Mouse (Mus musculus) liver, embryonic 14.5 days (tissue): Measurements from ENCODE around the gene Ccdc146.

ENCODE experiments used
- CTCF ChIP-seq: IDR thresholded peaks from 2 replicates; pipeline ENCODE4 v1.5.1; 2016; ENCODE audit warnings: antibody characterized with exemption, low read depth, control low read depth
- EP300 ChIP-seq: IDR thresholded peaks from 2 replicates; pipeline ENCODE4 v1.6.1; 2016; ENCODE audit warnings: antibody characterized with exemption, low read depth

GRCm38 (mm10) chr5:21391616-21392384 lies 32.7 kb downstream of the Ccdc146 start:
- TF ChIP-seq CTCF (no peak), EP300 (no peak)
